Mouse (Mus musculus) frontal cortex, postnatal 36 days (tissue): Measurements from ENCODE around the gene Cdk4.

ENCODE experiments used
- DNase-seq, 2 experiments: peaks; one replicate each; pipeline ENCODE4 v3.0.0; 2022; ENCODE audit warnings: low spot score in 2 of 2

The Cdk4 gene

DNA sequence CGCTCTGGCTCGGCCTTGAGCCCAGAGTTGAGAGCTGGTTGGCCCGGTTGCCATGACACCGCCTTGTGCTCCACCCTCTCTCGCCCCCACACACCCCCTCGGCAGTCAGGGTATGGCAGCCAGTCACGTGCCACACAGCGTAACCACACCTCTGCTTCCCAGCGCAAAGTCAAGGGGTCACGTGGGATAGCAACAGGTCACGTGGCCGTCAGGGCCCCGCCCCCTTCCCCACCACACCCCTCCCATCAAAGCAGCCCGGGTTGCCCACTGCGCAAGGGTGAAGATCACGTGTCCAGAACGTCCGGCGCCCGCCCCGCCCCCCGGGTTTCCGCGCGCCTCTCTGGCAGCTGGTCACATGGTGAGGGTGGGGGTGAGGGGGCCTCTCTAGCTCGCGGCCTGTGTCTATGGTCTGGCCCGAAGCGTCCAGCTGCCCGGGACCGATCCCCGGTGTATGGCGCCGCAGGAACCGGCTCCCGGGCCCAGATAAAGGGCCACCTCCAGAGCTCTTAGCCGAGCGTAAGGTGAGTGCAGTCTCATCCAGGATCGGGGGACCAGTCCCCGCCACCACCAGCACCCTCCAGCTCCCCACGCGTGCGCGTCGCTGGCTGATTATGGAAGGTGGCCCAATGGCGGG is at the start of gene Cdk4:
TSS of gene Cdk4 (plus strand) at position 296 of the 634 bp plus-strand sequence.
- DNase-seq = peak; percentile 98

DNA sequence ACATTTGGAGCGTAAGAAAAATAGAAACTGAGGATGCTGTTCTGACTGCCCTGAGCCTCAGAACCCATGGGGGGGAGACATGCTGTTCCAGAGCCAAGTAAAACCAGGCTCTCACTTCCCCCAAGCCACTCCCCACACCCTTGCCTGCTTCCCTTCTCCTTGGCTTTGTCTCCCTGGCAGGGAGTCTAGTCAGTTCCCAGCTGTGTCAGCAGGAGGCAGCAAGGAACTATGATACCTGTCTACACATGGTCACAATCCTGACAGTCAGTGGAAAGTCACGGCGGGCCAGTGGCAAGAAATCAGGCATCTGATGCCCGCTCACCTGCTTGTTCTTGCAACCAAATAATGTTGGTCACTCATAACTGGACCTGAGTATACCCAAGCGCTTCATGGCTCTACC is 46.8 kb upstream of the Cdk4 start:
- no peak for DNase-seq

DNA sequence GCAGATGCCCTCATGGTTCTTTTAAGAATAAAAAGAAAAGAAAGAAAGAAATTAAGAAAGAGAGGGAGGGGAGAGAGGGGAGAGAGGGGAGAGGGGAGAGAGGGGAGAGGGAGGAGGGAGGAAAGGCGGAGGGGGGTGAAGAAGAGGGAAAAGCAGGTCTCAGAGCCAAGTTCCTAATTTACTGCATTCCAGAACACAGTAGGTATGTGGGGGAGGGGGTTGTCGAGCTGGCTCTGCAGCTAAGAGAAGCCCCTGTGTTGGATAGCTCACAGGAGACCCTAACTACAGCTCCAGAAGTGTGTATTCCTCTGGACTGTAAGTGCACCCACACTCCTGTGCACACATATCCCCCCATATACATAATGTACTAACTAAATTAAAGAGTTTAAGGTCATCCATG is 46.3 kb upstream of the Cdk4 start:
- DNase-seq = no peak

DNA sequence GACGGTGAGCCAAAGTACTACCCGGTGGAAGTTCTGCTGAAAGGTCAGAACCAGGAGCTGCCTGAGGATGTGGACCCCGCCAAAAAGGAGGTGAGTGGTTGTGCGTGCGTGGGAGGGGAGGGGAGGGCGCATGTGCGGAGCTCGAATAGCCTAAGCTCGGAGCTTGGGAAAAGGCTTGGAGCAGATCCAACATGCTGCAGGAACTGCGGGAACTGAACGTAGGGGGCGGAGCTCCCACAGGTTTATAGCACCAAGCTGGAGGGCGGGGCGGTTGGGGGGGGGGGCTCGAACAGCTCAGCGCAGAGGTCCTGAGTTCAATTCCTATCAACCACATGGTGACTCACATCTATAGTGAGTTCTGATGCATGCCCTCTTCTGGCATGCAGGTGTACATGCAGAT is 44.9 kb upstream of the Cdk4 start:
- no peak for DNase-seq

DNA sequence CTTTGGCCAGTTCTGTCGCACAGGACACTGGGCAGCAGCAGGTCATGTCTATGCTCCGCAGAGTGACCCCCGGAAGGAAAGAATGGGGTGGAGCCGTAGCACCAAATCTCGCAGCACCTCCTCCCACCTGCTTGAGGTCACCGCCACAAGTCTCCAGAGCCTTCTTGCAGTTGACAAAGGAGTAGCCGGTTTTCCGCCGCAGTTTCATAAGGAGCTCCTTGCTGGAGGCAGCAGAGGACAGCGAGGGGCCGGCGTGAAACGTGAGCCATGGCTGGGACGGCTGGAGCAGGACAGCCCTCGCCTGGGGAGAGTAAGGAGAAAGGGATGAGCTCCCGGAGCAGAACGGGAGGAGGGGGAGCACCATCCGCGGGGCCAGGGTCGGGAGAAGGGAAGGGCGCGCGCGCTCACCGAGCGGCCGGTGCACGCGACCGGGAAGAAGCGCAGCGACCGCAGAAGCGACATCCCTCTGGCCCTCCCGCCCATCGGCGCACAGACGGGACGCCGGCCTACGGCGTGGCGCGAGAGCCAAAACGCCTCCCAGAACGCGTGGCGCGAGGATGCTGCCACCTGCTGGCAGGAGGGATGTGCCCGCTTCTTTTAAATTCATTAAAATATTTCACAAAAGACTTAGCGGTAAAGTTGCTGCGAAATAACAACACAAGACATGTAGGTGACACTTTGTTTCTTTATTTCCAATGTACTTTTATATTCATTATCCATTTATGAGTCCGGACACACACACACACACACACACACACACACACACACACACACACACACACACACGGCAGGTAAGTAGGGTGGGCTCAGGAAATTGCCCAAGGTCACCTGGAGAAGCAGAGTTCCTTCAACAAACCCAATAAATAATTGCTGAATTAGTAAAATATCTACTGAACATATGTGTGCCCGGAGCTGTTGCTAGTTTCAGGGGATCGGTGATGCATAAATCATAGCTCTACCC is 32.7 kb upstream of the Cdk4 start, which contains the start of gene Tsfm:
TSS of gene Tsfm (minus strand) at position 505 of the 961 bp plus-strand sequence.
- DNase-seq = peak; percentile 92 to 93

DNA sequence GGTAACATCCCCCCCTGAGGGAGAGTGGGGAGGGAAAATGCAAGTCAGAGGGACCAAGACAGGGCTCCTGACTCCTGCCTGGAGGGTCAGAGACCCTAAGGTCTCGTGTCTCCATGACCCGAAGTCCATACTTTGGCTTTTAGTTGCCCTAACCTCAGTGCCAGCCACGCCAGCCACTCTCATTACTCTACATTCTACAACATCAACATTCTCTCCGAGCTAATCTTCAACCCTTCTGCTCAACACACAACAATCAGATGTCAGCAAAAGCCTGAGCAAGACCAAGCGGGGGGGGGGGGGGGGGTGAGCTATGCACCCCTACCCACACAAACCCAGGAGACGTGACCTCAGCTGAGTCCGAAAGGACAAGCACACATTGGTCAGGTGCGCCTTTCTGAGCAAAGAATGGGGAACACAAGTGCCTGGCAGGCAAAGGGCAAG is 30.0 kb upstream of the Cdk4 start:
- no peak for DNase-seq

DNA sequence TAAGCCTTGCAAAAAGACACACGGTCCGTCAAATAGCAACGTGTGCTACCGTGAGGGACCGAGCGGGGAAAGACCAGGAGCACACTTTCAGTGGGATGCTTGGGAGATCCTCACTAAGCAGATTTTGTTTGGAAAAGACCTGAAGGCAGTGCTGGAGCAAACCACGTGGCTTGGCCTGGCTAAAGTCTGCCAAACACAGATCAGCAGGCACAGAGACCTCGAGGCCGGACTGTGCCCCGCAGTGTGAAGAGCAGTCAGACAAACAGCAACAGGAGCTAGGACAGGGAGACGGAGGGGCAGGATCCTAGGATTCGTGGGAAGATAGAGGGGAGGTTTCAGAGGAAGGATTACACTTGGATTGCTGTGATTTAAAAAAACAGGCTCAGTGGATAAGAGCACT is 27.1 kb upstream of the Cdk4 start:
- DNase-seq = no peak

DNA sequence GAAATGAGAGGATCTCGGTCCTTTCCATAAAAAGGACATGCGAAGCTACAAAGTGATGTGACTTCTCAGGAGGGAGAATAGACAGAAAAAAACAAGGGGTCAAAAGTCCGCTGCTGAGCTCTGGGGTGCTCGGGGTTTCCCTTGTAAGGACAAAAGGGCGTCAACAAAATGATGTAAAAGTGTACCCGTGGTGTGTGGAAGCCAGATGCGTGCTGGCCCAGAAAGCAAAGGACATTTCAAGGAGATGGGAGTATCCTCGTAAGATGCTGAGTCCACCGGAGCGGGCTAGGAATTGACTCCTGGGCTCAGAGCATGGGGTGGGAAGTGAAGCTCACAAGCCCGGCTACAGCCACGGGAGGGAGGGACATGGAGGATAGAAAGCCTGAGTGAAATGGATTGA is 25.7 kb upstream of the Cdk4 start:
- DNase-seq = no peak

DNA sequence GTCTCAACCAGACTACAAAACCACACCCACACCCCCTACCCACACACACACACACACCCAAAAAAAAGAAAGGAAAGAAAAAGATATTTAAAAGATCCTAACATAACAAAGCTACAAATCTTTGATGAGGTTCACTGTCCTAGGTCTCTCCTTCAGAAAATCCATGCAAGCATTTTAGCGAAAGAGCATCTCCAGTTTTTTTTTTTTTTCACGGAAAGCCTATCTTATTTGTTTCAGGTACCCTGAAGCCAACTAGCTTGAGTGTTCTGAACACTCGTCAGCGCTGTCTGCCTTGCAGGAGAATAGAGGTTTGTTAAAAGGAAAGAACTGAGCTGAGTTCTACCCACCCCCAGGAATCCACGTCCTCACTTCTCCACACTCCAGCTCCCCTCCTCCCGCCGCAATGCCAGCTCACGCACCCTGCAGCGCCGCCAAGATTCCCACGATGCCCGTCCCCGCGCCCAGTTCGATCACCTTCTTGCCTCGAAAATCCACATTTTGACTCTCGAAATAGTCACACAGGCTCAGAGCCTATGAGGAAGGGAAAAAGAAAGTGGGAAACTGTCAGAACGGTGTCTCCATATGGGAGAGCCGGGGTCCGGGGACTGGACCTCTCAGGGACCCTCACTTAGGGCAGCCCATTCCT is 22.6 kb upstream of the Cdk4 start:
- peak; percentile 42 to 55 for DNase-seq

DNA sequence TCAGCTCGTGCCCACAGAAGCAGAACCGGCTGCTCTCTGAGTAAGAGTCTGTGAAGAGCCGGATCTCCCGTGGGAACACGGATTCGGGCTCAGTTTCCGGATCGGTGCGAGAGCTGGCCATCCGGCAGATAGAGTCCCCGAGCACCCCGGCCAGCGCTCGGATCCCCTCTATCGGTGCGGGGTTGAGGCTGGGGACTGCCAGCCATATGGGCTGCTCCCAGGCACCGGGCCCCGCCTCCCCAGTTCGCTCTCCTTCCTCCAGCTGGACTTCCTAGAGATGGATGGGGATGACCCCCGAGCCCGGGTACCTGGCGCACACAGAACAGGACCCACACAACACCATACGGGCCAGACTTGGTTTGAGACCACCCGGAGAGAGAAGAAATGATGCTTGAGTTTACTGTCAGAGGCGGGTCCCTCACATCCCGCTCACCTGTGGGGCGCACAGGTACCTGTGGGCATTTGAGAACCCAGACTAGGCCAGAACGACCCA is 22.0 kb upstream of the Cdk4 start, which contains the start of the genes Mettl1 and Eef1akmt3:
TSS of gene Mettl1 (plus strand) at position 141 of the 493 bp plus-strand sequence.
TSS of gene Eef1akmt3 (minus strand) at position 240 of the 493 bp plus-strand sequence.
- DNase-seq = peak in 1 of 2 experiments; percentile 53

DNA sequence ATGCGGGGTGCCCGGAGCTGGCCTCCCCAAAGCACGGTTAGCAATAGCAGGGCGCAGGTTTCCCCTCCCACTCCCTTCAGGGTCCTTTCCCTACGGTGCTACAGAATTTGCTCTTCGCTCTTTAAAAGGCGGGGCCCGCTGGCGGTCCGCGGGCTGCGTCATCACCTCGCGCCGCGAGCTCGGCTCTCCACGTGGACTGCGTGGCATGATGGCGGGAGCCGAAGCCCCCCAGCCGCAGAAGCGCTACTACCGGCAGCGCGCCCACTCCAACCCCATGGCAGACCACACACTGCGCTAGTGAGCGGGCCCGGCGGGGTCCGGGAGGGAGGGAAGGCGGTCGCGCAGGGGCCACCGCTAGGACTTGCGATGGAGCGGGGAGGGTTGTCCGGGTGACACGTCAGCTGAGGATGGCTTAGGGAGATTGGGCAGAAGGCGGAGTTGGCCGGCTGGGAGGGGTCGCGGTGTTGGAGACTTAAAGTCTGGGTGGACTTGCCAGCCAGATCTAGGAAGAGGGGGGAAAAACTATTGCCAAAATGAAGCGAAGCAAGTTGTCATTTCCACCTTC is 21.5 kb upstream of the Cdk4 start:
- DNase-seq = peak; percentile 90 to 94

DNA sequence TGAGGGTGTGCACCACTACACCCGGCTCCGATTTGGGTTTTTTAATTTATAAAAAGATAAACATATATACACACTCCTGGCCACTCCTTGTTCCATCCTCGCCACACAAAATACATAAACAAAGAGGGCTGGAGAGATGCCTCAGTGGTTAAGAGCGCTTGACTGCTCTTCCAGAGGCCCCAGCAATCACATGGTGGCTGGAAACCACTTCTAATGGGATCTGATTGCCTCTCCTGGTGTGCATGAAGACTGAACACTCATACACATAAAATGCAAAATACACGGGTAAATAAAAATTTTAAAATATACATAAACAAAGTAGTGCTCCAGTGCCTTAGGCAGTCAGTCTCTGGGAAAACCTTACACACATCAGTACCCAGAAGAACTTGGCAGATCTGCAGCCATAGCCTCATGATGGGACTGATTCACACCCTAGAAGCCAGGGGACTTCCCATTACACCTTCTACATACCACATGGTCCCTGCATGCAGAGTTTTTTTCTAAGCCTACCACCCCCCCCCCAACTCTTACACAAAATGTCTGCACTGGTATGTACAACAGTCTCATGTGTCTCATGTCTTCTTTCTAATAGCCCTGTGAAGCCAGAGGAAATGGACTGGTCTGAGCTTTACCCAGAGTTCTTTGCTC is 20.7 kb upstream of the Cdk4 start:
- no peak for DNase-seq

DNA sequence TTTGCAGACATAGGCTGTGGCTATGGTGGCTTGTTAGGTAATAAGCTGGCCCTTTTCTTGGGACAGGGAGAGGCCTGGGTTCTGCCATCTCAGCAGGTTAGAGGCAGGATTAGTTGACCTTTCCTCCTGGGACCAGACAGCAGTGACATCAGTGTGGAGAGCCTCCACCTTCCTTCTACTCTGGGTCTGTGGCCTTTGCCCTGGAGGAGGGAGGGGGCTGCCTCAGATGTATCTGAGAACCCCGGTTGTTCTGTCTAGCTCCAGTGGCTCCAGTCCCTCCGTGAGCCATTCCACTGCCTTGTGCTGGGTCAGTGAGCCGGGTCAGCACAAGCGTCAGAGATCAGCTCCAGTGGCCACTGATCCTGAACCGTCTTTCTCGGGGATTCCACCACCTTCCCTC is 20.1 kb upstream of the Cdk4 start:
- DNase-seq = no peak

DNA sequence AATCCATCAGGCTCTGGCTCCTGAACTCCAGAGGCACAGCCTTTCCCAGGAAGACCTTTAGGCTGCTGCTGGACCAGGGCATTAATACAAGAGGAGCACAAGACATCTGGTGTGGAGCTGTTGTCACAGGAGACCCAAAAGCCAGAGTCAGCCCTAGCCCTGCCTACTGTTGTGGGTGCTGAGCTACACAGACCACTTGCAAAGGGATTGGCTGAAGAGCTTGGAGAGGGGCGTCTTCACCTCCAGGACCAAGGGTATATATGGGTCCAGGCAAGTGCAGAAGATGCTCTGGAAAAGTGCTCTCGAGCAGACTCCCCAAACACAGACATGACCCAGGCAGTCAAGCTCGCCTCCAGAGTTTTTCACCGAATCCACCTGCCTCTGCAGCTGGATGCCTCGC is 15.4 kb upstream of the Cdk4 start, which contains the start of gene Cyp27b1:
TSS of gene Cyp27b1 (plus strand) at position 297 of the 400 bp plus-strand sequence.
- DNase-seq = no peak

DNA sequence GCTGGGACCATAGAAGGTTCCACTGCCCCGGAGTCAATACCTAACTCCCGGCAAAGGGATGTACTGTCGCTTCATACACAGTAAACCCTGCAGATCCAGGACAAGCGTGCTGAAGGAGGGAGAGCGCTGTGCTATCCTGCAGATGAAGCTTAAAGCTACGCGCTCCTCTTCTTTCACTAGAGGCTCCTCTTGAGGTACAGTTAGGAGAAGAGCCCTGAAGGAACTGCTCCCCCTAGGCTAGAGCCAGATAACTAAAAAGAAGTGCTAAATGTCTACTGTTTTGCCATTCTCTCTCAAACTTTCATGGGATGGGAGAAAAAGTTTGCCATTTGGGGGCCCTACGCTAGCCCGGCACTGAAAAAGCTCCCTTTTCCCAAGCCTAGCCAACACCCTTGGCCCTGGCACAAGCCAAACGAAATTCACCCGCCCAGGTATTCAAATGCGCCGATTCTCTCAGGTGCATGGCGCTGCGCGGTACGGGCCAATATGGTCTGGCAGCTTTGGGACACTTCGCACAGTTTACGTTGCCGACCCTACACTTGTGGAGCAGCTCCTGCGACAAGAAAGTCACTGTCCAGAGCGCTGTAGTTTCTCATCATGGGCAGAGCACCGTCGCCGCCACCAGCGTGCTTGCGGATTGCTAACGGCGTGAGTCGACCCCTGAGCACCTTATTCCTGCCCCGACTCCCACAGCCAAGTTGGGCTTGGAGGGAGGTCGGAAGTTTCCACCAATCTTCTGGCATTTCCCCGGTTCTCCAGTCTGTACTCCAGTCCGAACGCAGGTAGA is 14.5 kb upstream of the Cdk4 start:
- no peak for DNase-seq

DNA sequence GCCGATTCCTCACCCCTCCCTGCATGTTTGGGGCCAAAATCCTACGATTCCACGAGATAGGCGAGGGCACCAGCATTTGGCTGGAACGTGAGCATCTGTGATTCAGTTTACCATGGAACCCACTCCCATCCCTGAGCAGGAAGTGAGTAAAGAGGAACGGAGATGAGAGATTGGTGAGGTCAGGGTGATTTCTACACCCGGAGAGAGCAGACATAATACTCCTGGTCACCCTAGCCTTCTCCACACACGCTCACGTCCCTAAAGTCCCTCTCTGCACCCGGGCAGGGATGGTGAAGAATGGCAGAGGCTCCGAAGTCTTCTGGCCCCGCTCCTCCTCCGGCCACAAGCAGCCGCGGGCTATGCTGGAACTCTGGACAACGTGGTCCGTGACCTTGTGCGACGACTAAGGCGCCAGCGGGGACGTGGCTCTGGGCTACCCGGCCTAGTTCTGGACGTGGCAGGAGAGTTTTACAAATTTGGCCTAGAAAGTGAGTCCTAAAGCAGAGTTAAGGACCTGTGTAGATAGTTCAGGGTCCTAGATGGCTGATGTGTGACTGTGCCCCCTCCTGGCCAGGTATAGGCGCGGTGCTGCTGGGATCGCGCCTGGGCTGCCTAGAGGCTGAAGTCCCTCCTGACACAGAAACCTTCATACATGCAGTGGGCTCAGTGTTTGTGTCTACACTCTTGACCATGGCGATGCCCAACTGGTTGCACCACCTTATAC is 13.8 kb upstream of the Cdk4 start:
- no peak for DNase-seq

DNA sequence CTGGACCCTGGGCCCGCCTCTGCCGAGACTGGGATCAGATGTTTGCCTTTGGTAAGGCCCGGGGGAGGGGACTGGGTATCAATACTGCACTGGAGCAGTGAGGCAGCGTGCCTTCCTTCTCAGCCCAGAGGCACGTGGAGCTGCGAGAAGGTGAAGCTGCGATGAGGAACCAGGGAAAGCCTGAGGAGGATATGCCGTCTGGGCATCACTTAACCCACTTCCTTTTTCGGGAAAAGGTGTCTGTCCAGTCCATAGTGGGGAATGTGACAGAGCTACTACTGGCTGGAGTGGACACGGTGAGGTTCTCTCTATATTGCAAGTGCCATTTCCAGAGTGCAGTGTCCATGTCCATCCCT is 13.2 kb upstream of the Cdk4 start:
- DNase-seq = no peak

DNA sequence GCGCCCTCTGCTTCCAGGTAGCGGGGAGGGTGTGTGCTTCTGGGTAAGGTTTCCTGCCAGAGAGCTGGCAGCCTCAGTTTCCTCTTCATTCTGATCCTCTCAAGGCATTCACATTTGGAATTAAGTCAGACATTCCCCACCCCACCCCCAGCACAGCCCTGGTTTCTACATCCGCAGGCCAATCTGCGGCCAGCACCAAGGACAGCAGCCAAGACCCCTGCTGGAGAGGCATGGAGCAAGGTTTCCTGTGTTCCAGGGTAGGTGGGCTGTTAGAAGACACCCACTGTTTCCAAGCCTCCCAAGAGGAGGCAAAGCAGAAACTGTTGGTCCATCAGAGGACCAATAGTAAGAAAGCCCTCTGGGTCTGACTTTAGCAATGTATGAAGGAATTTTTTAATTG is 8.7 kb upstream of the Cdk4 start:
- no peak for DNase-seq

DNA sequence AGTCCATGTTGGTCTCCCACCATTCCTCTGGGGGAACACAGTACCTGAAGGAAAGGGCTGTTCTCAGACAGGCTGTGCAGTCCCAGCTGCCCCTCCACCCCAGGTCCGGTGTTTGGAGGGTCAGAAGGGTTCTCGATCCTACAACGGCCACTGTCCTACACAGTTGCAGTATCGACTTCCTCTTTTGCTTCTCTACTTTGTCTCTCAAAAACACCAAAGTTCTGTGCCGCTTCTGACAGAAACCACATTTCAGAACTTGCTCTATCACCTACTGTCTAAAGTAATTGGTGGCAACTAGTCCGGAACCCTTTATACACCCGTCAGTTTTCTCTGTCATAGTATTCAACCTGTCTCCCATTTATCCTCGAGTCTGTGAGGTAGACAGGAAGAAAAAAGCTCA is 7.9 kb upstream of the Cdk4 start:
- no peak for DNase-seq

DNA sequence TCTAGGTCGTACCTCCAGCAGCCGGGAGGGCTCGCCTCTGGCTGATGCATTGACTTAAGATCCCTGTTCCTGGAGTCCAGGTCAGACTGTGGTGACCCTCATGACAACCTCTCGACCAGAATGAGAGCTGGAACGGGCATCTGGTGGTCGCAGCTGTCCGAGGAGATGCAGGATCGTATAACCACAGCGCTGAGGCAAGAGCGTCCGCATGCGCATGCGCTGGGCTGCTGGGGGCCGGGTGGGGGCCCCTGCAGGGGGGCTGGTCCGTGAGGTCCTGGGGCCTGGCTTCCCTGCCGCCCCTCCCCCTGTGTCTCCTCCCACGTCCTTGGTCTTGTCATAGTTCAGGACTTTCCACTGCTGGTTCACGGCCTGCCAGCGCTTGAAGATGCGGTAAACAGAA is 6.8 kb upstream of the Cdk4 start:
- no peak for DNase-seq
